Mouse (Mus musculus): ENCODE results near the gene Pimreg.

Pimreg gene

GRCm38 (mm10) chr11:72029143-72029542, 12.7 kb upstream of the Pimreg start:
- DNase-seq (ENCODE audit: low read depth, low spot score): peak; percentile 54

- DNase-seq (ENCODE audit: low read depth, low spot score): no peak
These were observed 10.5 kb upstream of the Pimreg start for GRCm38 (mm10) chr11:72031353-72031752.

DNA sequence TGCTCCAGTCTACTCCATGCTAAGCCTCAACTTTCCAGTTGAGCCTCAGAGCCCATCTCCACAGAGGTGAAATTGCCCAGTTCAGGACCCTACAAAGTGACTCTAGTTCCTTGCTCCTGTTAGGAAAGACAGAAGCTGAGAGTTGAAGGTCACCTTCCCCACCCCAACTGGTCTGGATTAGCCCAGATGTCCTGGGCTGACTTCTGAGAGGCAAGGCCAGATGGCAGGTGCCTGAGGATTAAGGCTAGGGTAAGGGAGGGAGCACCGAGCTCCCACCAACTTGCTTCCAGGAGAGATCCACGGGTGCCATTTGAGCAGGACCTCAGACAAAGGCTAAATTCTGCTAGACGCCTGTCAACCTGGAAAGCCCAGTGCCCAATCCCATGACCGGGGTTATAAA, 9.7 kb upstream of the Pimreg start:
- DNase-seq (ENCODE audit: low read depth, low spot score): no peak

DNA sequence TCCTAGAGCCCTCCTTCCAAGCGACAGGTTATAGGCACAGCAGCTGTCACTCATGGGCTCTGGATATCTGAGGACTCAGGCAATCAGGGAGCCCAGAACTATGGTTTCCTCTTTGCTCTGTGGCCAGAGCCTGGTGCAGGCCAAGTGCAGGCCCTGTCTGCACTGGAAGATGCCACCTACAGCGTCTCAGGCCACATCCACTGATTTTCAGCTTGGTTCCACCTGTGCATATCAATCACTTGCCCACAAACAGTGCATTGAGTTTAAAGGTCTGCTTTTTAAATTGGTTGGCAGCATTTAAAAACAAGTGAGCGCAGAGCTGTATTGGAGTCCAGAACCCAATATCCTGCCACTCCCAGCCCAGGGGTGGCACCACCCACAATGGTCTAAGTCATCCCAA, 9.2 kb upstream of the Pimreg start:
- DNase-seq (ENCODE audit: low read depth, low spot score): no peak

DNA sequence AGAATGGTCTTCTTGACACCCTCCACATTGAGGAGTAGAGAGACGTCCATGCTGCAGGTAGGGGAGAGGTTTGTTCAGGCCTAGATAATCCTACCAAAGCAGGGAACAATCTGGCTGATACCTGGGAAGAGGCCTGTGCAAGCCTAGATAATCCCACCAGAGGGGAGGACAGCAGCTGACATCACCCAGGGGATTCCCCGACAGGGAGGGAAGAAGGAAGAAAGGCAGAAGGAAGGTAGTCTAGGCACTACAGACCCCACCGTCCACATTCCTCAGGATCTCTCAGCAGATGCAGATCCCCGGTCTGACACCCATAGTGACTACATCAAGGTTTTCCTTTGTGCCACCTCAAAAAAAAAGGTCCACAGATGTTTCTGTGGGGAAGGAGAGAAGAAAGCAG, 4.4 kb upstream of the Pimreg start, which contains the start of gene Aipl1:
Aipl1 (minus strand) TSS at position 101 of the 400 bp plus-strand sequence.
- DNase-seq (ENCODE audit: low read depth, low spot score): no peak

DNA sequence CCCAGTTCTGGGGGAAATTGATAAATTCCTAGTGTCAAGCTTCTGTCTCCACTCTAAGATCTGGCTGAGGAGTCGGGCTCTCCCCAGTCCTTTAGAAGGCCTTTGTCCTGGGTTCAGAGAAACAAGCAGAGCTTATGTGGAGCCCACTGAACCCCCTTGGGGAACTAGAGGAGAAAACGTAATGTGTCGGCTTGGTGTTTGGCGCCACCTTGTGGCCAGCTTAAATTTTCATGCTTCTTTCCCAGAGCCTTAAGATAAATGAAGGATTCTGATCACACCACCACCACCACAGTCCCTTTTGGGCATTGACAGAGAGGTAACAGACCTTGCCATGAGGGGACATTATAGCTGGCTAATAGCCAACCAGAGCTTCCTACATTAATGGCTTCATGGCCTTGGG, 3.8 kb upstream of the Pimreg start:
- peak; percentile 84 for DNase-seq (ENCODE audit: low read depth, low spot score)

DNA sequence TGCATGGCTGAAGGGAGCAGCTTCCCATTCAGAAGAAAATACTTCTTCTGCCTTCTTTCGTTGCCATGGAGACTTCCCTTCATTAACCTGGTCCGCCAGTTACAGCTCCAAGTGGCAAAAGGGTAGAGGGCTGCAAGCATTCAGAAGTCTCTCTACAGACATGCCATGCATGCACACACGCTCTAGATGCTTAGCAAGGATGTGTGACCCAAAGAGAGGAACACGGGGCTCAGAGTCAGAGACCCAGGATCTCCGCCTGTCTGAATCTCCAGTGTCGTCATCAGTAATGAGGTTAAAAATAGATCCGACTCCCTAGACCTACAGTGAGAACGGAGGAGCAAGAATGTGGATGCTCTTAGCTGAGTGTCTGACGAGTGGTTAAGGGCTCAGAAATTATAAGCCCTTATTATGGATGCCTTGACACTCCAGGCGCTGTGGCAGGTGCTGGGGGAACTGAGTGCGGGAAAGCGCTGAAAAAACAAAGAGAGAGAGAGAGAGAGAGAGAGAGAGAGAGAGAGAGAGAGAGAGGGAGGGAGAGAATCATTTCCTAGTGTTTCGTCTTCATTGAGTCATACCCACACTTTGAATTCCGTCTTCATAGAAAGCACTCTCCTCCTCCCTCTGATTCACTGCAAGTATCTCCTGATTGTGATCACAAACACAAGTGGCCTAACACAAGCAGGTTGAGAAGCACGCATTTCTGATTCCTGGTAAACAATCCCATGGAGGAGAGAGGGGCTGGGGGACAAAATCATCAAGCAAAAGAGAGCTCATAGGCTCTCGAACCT, 2.0 kb upstream of the Pimreg start:
- DNase-seq (ENCODE audit: low read depth, low spot score): peak; percentile 72

- no peak for DNase-seq (ENCODE audit: low read depth, low spot score)
These were observed 503 bp upstream of the Pimreg start for GRCm38 (mm10) chr11:72041290-72041767.

- no peak for DNase-seq (ENCODE audit: low read depth, low spot score)
These were observed 799 bp downstream of the Pimreg start for GRCm38 (mm10) chr11:72042631-72043030.

DNA sequence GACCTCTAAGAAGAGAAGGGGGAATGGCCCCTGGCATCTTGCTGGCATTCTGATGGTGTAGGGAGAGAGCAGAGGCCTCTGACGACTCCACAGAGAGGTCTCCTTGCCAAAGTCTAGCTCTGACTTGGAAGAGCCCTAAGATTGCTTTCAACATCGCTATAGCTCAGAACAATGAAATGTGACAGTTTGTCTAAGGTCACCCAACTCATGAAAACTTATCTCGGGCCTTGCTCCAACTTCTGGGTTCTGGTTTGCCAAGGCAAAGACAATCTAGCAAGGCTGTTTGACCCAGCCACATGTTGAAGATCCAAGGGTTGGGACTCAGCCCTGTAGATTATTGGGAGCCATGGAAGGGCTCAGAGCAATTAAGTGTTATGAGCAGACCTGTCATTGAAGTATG, 2.4 kb downstream of the Pimreg start:
- DNase-seq (ENCODE audit: low read depth, low spot score): no peak

DNA sequence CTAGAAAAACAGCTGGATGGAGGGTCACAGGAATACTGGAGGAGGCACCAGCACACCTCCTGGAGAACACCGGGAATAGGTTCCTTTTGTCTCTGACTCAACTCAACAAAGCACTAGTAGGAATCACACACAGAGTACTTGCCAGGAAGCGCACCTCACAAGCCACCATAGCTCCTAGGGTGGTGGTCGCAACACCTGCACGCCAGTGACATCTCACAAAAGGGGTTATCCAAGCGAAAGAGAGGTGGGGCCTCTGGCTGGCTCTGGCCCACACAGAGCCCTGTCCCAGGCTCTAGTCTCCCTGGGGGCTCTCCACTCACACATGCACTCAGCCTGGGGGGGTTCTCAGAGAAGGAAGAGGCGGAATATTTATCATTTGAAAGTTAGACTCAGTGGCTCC, 6.9 kb downstream of the Pimreg start:
- DNase-seq (ENCODE audit: low read depth, low spot score): no peak

DNA sequence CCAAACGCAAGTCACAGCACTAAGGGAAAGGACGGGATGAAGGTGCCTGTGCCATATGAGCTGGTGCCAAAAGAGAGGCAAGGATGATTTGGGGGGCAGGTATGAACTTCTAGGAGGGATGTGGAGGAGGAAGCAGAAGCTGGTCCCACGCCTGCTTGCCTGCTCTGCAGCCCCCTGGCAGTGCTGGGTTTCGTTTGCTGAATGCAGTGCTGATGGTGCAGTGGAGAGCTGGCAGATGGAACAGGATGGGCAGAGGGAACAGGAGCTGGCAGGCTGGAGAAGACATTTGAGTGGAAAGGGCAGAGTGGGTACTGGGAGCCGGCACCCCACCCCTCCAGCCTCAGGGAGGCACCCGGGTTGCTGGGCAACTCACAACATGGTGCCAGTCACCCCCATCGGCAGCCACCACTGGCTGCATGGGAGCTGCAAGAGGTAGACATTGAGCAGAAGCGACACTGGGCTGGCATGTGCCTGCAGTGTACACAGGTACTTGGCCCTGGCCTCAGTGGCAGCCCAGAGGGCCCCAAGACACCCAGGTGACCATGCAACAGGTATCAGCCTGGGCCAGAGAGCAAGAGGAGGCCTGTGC, 7.4 kb downstream of the Pimreg start:
- no peak for DNase-seq (ENCODE audit: low read depth, low spot score)

DNA sequence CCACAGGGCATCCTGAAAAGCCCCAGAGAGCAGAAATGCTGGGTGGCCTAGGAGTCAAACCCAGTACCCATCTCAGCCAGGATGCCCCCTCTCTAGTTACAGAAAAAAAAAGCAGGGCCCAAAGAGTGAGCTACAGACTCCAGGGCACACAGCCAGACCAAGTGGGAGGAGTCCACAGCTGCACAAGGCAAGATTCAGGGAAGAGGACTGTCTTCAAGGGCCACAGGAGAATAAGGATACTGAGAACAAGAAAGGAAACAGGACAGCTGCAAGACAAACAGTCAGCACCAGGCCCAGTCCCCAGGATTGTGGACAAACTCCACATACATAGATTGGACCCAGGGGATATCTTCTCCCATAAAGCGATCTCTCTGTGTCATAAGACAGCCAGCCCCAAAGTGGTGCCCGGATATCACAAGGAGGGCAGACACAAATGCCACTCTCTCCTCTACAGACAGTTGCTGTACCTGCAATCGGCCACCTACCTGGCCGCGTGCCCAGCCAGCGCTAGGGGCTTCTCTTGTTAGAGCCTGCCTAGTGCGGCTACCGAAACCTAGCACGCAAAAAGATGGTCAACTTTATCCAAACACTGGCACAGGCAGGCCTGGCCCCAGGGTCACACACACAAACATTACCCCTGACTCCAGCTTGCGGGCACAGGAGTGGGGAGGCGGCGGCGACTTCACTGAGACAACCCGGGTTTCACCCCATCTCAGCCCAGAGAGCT, 8.5 kb downstream of the Pimreg start:
- peak; percentile 54 for DNase-seq (ENCODE audit: low read depth, low spot score)

- DNase-seq (ENCODE audit: low read depth, low spot score): peak; percentile 79
These were observed 9.3 kb downstream of the Pimreg start for GRCm38 (mm10) chr11:72050895-72051858.

DNA sequence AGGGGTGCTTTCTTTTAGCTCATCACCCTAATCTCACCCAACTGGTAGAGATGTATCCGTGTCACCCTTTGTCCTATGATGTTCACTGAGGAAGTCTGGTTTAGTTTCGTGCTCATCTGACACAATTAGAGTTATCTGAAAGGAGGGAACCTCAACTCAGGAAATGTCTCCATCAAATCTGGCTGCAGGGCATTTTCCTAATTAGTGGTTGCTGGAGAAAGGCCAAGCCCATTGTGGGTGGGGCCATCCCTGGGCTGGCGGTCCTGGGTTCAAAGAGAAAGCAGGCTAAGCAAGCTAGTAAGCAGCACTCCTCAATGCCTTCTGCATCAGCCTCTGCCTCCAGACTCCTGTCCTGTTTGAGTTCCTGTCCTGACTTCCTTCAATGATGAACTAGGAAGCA, 10.4 kb downstream of the Pimreg start:
- DNase-seq (ENCODE audit: low read depth, low spot score): no peak

GRCm38 (mm10) chr11:72052636-72053035, 10.8 kb downstream of the Pimreg start:
- peak; percentile 90 for DNase-seq (ENCODE audit: low read depth, low spot score)

GRCm38 (mm10) chr11:72055176-72055575, 13.3 kb downstream of the Pimreg start:
- DNase-seq (ENCODE audit: low read depth, low spot score): no peak

DNA sequence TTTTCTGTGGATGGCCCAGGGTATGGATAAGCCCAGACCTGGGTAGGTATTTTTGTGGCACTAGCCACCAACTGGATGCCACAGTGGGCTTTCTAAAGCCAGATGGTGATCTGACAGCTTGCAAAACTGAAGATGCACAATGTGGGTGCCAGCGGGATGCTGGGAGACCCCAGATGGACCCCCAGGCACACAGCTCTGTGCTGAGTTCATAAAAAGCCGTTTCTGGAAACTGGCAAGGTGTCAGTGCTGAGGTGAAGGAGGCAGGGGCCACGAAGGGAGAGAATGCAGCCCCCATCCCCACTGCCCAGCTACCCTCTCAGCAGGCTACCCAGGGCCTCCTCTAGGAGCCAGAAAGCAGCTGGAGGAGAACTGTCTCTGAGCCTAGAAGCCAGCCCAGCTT, 15.3 kb downstream of the Pimreg start:
- DNase-seq (ENCODE audit: low read depth, low spot score): no peak

GRCm38 (mm10) chr11:72060416-72060815, 18.6 kb downstream of the Pimreg start:
- DNase-seq (ENCODE audit: low read depth, low spot score): no peak

- DNase-seq (ENCODE audit: low read depth, low spot score): peak; percentile 37
These were observed 19.3 kb downstream of the Pimreg start for GRCm38 (mm10) chr11:72061093-72061620.

DNA sequence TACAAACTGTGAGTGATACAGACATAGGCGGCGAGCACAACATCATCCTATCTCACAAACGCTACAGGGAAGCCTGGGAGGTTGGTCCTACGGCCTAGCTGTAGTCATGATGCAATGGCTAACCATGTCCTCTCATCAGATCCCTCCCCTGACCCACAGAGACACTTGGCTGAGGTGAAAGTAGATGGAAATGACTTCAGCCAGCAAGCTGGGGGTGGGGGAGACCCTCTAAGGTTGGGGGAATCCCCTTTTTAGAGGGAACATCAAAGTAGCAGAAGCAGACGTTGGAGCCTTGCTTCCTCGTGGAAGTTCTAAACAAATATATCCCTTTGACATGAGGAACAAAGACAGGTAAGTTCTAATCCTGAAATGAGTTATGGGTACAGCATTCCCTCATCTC, 22.6 kb downstream of the Pimreg start:
- DNase-seq (ENCODE audit: low read depth, low spot score): no peak
